Mouse (Mus musculus) midbrain, embryonic 16.5 days (tissue): ENCODE measurements around the gene 1700061G19Rik. TPM values are rescaled to one million over a fixed set of nuclear protein-coding genes. Genes with fewer than 3 reads are reported as not detected.
A peak's percentile ranks its signal among the peaks of the same experiment; 100 is the strongest.
"Not testable (repeated sequence)": the region's sequence is repeated elsewhere in the genome, so short reads cannot be mapped to it uniquely, and the experiment has no call there.

Experiments used
- ATAC-seq: fragments of 200-750 bp; cut with Nextera tagmentation; 2 replicates; pipeline ENCODE4 v1.8.0; 2017; ENCODE audit warnings: moderate TSS enrichment
- H3K27ac ChIP-seq: fragments of 300-500 bp; sonication (generic); 2 replicates; pipeline ENCODE4 v1.5.1; 2014; ENCODE audit warnings: mild to moderate bottlenecking, low read length, mixed read lengths
- H3K27me3 ChIP-seq: fragments of 300-500 bp; sonication (generic); 2 replicates; pipeline ENCODE4 v1.6.1; 2014; ENCODE audit warnings: low read depth, low read length, mixed read lengths; ENCODE audit not compliant: control insufficient read depth, insufficient read depth
- H3K36me3 ChIP-seq: fragments of 300-500 bp; sonication (generic); 2 replicates; pipeline ENCODE4 v1.6.1; 2014; ENCODE audit warnings: mild to moderate bottlenecking, low read length, moderate library complexity, mixed read lengths; ENCODE audit not compliant: control insufficient read depth, insufficient read depth
- H3K4me1 ChIP-seq: fragments of 300-500 bp; sonication (generic); 2 replicates; pipeline ENCODE4 v1.6.1; 2014; ENCODE audit warnings: mild to moderate bottlenecking, low read length, mixed read lengths; ENCODE audit not compliant: control insufficient read depth, insufficient read depth
- H3K4me2 ChIP-seq: fragments of 300-500 bp; sonication (generic); 2 replicates; pipeline ENCODE4 v1.6.1; 2014; ENCODE audit warnings: mild to moderate bottlenecking, low read length, mixed read lengths
- H3K4me3 ChIP-seq: fragments of 300-500 bp; sonication (generic); 2 replicates; pipeline ENCODE4 v1.5.1; 2014; ENCODE audit warnings: low read depth, mild to moderate bottlenecking, low read length, moderate library complexity, mixed read lengths
- H3K9ac ChIP-seq: fragments of 300-500 bp; sonication (generic); 2 replicates; pipeline ENCODE4 v1.6.1; 2014; ENCODE audit warnings: low read depth, low read length, mixed read lengths
- H3K9me3 ChIP-seq: fragments of 300-500 bp; sonication (generic); replicated peaks from 2 replicates; pipeline ENCODE4 v1.6.1; 2014; ENCODE audit warnings: mild to moderate bottlenecking, low read length, mixed read lengths; ENCODE audit not compliant: control insufficient read depth, poor library complexity, severe bottlenecking
- WGBS: fragments of 180-500 bp; shearing (Covaris S2); extraction: QIAGEN DNeasy Blood & Tissue Kit; methylation state at CpG from one replicate; pipeline ENCODE4 v1.1.7; 2014; 5-methylcytosine and 5-hydroxymethylcytosine counted together
- polyA plus RNA-seq: library from polyadenylated mRNA; unstranded; fragments of >200 nt; fragmentation: Nextera tagmentation; extraction: Ambion mirVana; gene quantifications from 2 replicates; pipeline ENCODE4 v1.2.1, GENCODE M21; 2015

Gene 1700061G19Rik
- polyA plus RNA-seq, 1 experiment from 2014 or later = 0.63 TPM

DNA sequence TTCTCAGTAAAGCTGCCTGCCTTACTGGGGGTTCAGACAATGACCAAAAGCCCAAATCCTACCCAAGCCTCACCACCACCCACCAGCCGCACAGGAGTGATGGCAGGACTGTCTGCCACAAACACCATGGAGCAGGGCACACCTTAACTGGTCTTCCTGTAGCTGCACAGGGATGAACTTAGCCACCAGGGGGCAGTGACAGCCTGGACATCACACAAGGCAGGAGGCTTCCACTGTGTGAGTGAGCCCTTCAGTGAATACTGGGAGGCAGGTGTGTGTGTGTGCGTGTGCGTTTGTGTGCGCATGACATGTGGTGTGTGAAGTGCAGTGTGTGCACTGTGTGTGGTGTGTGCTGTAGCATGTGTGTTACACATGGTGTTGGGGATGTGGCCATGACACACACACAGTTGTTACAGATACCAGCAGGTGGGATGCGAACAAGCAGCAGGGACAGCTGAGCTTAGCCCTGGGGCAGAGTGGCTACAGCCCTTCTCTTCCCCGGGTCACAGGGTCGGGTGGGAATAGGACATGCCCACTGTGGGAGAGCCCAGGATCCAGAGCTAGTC lies 22.4 kb downstream of the 1700061G19Rik start:
- peak overlapping the region; percentile 63 for H3K27ac ChIP-seq

DNA sequence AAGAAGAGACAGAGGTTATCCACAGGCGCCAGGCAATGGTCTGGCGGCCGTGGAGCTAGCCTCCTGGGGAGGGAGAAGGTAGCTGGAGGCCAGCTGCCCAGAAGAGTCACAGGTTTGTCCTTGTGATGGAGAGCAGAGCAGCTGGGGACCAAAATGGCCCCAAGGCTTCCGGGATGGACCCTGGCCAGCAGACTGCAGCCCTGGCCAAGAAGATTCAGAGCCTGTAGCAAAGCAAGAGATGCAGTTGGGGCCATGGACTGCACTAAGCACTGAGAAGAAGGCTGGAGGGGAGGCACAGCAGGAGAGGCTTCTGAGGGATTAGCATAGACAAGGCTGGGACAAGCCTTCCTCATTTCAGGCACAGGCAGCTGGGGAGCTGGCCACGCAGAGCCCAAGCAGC lies 27.4 kb downstream of the 1700061G19Rik start:
- Histone ChIP-seq H3K27ac (no peak overlapping the region), H3K4me3 (no peak overlapping the region), H3K27me3 (no peaks in the 10 kb centered on the region), H3K4me2 (no peak overlapping the region), H3K36me3 (peaks cover 32% of the 10 kb centered on the region), H3K4me1 (no peaks in the 10 kb centered on the region; the same call in 1 of the 2 replicates), H3K9ac (no peak overlapping the region), H3K9me3 (no peaks in the 10 kb centered on the region)
- no peak for ATAC-seq
- 76% methylated on average over 5 of the region's 5 CpGs for WGBS

More for the DNA sequence above, 22.4 kb downstream of the 1700061G19Rik start:
- H3K4me1 ChIP-seq = peaks cover 14% of the 10 kb centered on the region
- peaks cover 55% of the 10 kb centered on the region for H3K36me3 ChIP-seq
- H3K4me3 ChIP-seq = no peak overlapping the region
- whole genome bisulfite sequencing = 85% methylated on average over 7 of the region's 7 CpGs
- no peaks in the 10 kb centered on the region for H3K27me3 ChIP-seq
- ATAC-seq = peak; percentile 82
- no peak overlapping the region for H3K4me2 ChIP-seq
- H3K9me3 ChIP-seq = no peaks in the 10 kb centered on the region
- H3K9ac ChIP-seq = peak overlapping the region; percentile 14; the same call in 1 of the 2 replicates

- 96% methylated on average over 3 of the region's 3 CpGs for WGBS
- Histone ChIP-seq H3K27ac (no peak overlapping the region), H3K4me2 (no peak overlapping the region), H3K36me3 (peaks cover 12% of the 10 kb centered on the region), H3K27me3 (no peaks in the 10 kb centered on the region), H3K4me3 (no peak overlapping the region), H3K9ac (no peak overlapping the region), H3K4me1 (no peaks in the 10 kb centered on the region), H3K9me3 (no peaks in the 10 kb centered on the region)
- no peak for ATAC-seq
These were observed 30.9 kb downstream of the 1700061G19Rik start for GRCm38 (mm10) chr17:56906166-56906565.

GRCm38 (mm10) chr17:56907096-56907495 lies 31.8 kb downstream of the 1700061G19Rik start:
- no peaks in the 10 kb centered on the region for H3K27me3 ChIP-seq
- no peak overlapping the region for H3K4me3 ChIP-seq
- ATAC-seq = no peak
- 99% methylated on average over 5 of the region's 5 CpGs for WGBS
- H3K27ac ChIP-seq = no peak overlapping the region
- H3K36me3 ChIP-seq = peaks cover 12% of the 10 kb centered on the region; the same call in 1 of the 2 replicates
- H3K4me1 ChIP-seq = no peaks in the 10 kb centered on the region
- H3K4me2 ChIP-seq = no peak overlapping the region
- no peak overlapping the region for H3K9ac ChIP-seq
- no peaks in the 10 kb centered on the region for H3K9me3 ChIP-seq

DNA sequence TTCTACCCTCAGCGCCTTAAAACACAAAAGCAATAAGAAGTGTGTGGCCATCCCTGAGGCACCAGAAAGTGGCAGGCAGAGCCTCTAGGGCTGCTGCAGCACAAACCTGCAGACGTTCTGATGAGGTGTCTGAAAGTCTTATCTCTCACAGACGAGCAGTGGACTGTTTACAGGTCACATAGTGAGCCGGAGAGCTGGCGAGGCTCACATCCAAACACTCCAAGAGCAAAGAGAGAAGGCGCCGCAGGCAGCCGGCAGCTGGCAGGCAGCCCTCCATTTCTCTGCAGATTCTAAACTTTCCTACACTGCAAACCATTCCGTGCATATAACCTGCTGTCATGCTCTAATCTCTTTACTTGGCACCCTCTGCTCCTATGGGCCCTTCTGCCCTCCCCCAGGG lies 32.6 kb downstream of the 1700061G19Rik start:
- Histone ChIP-seq H3K4me3 (no peak overlapping the region), H3K9me3 (no peaks in the 10 kb centered on the region), H3K27me3 (no peaks in the 10 kb centered on the region), H3K36me3 (peaks cover 9% of the 10 kb centered on the region), H3K27ac (no peak overlapping the region), H3K4me2 (no peak overlapping the region), H3K4me1 (no peaks in the 10 kb centered on the region), H3K9ac (no peak overlapping the region)
- no peak for ATAC-seq
- WGBS = 83% methylated on average over 9 of the region's 9 CpGs

DNA sequence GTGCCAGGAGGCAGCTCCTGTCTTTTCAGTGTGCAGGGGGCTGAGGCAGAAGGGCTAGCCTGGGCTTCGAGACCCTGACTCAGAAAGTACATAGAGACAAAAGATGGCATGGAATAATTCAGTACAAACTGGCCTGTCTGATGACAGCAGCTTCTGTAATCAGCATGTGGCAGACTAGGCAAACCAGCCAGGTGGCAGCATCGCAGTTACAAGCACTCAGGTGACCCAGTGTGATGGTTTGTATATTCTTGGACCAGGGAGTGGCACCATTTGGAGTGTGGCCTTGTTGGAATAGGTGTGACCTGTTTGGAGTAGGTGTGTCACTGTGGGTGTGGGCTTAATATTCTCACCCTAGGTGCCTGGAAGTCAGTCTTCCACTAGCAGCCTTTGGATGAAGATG lies 34.5 kb downstream of the 1700061G19Rik start:
- not testable (repeated sequence) for H3K4me2 ChIP-seq

DNA sequence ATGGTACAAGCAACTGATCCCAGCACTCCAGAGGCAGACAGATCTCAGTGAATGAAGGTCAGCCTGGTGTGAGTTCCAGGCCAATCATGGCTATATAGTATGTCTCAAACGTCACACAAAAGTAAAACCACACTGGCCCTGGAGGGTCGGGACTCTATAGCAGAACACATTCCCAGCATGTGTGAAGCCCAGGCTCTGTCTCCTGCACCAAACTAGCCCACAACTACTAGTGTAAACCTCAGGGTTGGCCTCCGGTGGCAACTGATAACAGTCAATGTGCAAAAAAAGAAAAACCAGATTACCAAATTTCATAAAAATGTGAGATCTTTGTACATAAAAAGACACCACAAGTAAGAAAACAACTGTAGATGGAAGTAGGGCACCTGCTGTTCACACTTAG lies 37.7 kb downstream of the 1700061G19Rik start:
- Histone ChIP-seq H3K4me1 (no peaks in the 10 kb centered on the region), H3K9me3 (no peaks in the 10 kb centered on the region), H3K9ac (no peak overlapping the region), H3K27ac (no peak overlapping the region), H3K27me3 (no peaks in the 10 kb centered on the region), H3K4me3 (no peak overlapping the region), H3K36me3 (peaks cover 21% of the 10 kb centered on the region), H3K4me2 (no peak overlapping the region)
- ATAC-seq = no peak
- WGBS = 95% methylated on average over 3 of the region's 3 CpGs

More for the DNA sequence above, 34.5 kb downstream of the 1700061G19Rik start:
- H3K4me3 ChIP-seq, H3K9ac ChIP-seq, H3K4me1 ChIP-seq, H3K27ac ChIP-seq, H3K9me3 ChIP-seq, H3K27me3 ChIP-seq, ATAC-seq: not testable (repeated sequence)
- 90% methylated on average over 2 of the region's 2 CpGs for WGBS
- H3K36me3 ChIP-seq = peaks cover 15% of the 10 kb centered on the region

DNA sequence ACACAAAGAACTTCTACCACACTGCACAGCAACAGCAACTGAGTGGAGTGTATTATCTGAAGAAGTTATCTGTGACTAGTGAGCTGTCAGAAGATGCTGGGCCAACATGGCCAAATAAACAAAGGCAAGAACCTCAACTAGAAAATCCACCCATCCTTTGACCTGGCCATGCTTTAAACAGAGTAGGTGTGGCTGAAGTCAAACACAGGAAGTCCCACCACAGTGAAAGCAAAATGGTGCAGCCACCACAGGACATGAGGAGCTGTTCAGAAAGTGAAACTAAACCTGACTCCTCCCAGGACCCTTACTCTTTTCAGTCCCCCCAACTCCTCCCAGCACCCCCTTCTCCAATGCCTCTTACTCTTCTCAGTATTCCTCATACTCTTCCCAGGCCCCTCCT lies 38.2 kb downstream of the 1700061G19Rik start:
- Histone ChIP-seq H3K4me2 (no peak overlapping the region), H3K4me1 (no peaks in the 10 kb centered on the region), H3K4me3 (no peak overlapping the region), H3K27ac (no peak overlapping the region), H3K9ac (no peak overlapping the region), H3K9me3 (no peaks in the 10 kb centered on the region), H3K36me3 (peaks cover 21% of the 10 kb centered on the region), H3K27me3 (no peaks in the 10 kb centered on the region)
- ATAC-seq = no peak

DNA sequence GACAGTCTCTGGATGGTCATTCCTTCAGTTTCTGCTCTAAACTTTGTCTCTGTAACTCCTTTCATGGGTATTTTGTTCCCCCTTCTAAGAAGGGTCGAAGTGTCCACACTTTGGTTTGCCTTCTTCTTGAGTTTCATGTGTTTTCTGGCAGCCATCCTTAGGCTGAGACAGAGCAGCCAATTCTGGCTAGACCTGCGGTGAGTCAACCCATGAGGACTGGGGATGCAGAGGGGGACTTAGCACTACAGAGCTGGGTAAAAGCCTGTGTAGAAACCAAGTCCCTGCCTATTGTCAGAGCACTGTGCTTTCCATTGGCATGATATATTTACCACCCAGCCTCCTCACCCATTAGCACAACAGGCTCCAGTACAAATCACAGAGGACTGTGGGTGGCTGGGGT lies 41.9 kb downstream of the 1700061G19Rik start:
- H3K4me1 ChIP-seq = no peaks in the 10 kb centered on the region
- no peak overlapping the region for H3K27ac ChIP-seq
- no peak overlapping the region for H3K9ac ChIP-seq
- no peaks in the 10 kb centered on the region for H3K9me3 ChIP-seq
- ATAC-seq = no peak
- H3K36me3 ChIP-seq = peaks cover 25% of the 10 kb centered on the region
- H3K27me3 ChIP-seq = no peaks in the 10 kb centered on the region
- no peak overlapping the region for H3K4me3 ChIP-seq
- 93% methylated on average over 2 of the region's 2 CpGs for WGBS
- no peak overlapping the region for H3K4me2 ChIP-seq
